Mouse (Mus musculus): Measurements from ENCODE around the gene Arid2. TPM values are rescaled to one million over a fixed set of nuclear protein-coding genes. Genes with fewer than 3 reads are reported as not detected.

Arid2 gene
- total and polyA plus RNA-seq, 2 experiments from 2014 or later: 11.2 to 38.4 TPM

- Histone ChIP-seq H3K4me2 (ENCODE audit: low read depth, low read length) (no peak overlapping the region), H3K36me3 (ENCODE audit: insufficient read depth, low read length) (peaks cover 15% of the 10 kb centered on the region; the same call in 1 of the 2 replicates), H3K9me3 (ENCODE audit: low read length) (no peaks in the 10 kb centered on the region), H3K9ac (replicated peaks; ENCODE audit: low read length) (no peak overlapping the region), H3K4me3 (ENCODE audit: low read length) (no peak overlapping the region), H3K4me1 (ENCODE audit: insufficient read depth, low read length) (no peaks in the 10 kb centered on the region), H3K27me3 (ENCODE audit: insufficient read depth, low read length) (no peaks in the 10 kb centered on the region), H3K27ac (no peak overlapping the region)
- 62% methylated on average over 5 of the region's 5 CpGs for WGBS
- peak; percentile 51 for DNase-seq (ENCODE audit: low spot score)
- no peak for TF ChIP-seq CTCF (IDR thresholded peaks at IDR 0.05; ENCODE audit: low read depth)
- no peak for ATAC-seq
Measured at GRCm38 (mm10) chr15:96377263-96377662, 89.9 kb downstream of the Arid2 start.

- Histone ChIP-seq H3K9me3 (ENCODE audit: low read length) (no peaks in the 10 kb centered on the region), H3K4me1 (ENCODE audit: insufficient read depth, low read length) (no peaks in the 10 kb centered on the region), H3K27ac (no peak overlapping the region), H3K4me2 (ENCODE audit: low read depth, low read length) (no peak overlapping the region), H3K4me3 (ENCODE audit: low read length) (no peak overlapping the region), H3K36me3 (ENCODE audit: insufficient read depth, low read length) (peaks cover 15% of the 10 kb centered on the region; the same call in 1 of the 2 replicates), H3K9ac (replicated peaks; ENCODE audit: low read length) (no peak overlapping the region), H3K27me3 (ENCODE audit: insufficient read depth, low read length) (no peaks in the 10 kb centered on the region)
- TF ChIP-seq CTCF (IDR thresholded peaks at IDR 0.05; ENCODE audit: low read depth): no peak
- ATAC-seq (no peak), DNase-seq (ENCODE audit: low spot score) (no peak)
- WGBS: 61% methylated on average over 7 of the region's 7 CpGs
Measured at GRCm38 (mm10) chr15:96377701-96378100, 90.4 kb downstream of the Arid2 start.

- WGBS: 86% methylated on average over 11 of the region's 11 CpGs
- peaks cover 18% of the 10 kb centered on the region; the same call in 1 of the 2 replicates for H3K36me3 ChIP-seq (ENCODE audit: insufficient read depth, low read length)
Measured at GRCm38 (mm10) chr15:96382223-96382622, 94.9 kb downstream of the Arid2 start.

GRCm38 (mm10) chr15:96388565-96388964 lies 101.2 kb downstream of the Arid2 start:
- Histone ChIP-seq H3K36me3 (ENCODE audit: insufficient read depth, low read length) (peaks cover 9% of the 10 kb centered on the region; the same call in 1 of the 2 replicates), H3K4me3 (ENCODE audit: low read length) (no peak overlapping the region), H3K4me2 (ENCODE audit: low read depth, low read length) (no peak overlapping the region), H3K4me1 (ENCODE audit: insufficient read depth, low read length) (no peaks in the 10 kb centered on the region), H3K9me3 (ENCODE audit: low read length) (no peaks in the 10 kb centered on the region), H3K27me3 (ENCODE audit: insufficient read depth, low read length) (no peaks in the 10 kb centered on the region), H3K9ac (replicated peaks; ENCODE audit: low read length) (no peak overlapping the region), H3K27ac (no peak overlapping the region)
- ATAC-seq: no peak
- TF ChIP-seq CTCF (IDR thresholded peaks at IDR 0.05; ENCODE audit: low read depth): no peak
- no peak for DNase-seq (ENCODE audit: low spot score)
- whole genome bisulfite sequencing: 49% methylated on average over 1 of the region's 1 CpGs

More at GRCm38 (mm10) chr15:96382223-96382622, 94.9 kb downstream of the Arid2 start:
- Histone ChIP-seq H3K4me1 (ENCODE audit: insufficient read depth, low read length) (no peaks in the 10 kb centered on the region), H3K9me3 (ENCODE audit: low read length) (no peaks in the 10 kb centered on the region), H3K4me2 (ENCODE audit: low read depth, low read length) (no peak overlapping the region), H3K9ac (replicated peaks; ENCODE audit: low read length) (no peak overlapping the region), H3K4me3 (ENCODE audit: low read length) (no peak overlapping the region), H3K27ac (no peak overlapping the region), H3K27me3 (ENCODE audit: insufficient read depth, low read length) (no peaks in the 10 kb centered on the region)
- DNase-seq (ENCODE audit: low spot score): no peak
- TF ChIP-seq CTCF (IDR thresholded peaks at IDR 0.05; ENCODE audit: low read depth): no peak
- no peak for ATAC-seq

GRCm38 (mm10) chr15:96392878-96393277 lies 105.6 kb downstream of the Arid2 start:
- no peak overlapping the region for H3K4me3 ChIP-seq (ENCODE audit: low read length)
- DNase-seq (ENCODE audit: low spot score) (no peak), ATAC-seq (no peak)
- H3K4me2 ChIP-seq (ENCODE audit: low read depth, low read length): no peak overlapping the region
- peak; percentile 33; the same call in 1 of the 2 replicates for TF ChIP-seq CTCF (IDR thresholded peaks at IDR 0.05; ENCODE audit: low read depth)
- no peak overlapping the region for H3K9ac ChIP-seq (replicated peaks; ENCODE audit: low read length)
- no peaks in the 10 kb centered on the region for H3K4me1 ChIP-seq (ENCODE audit: insufficient read depth, low read length)
- WGBS: 91% methylated on average over 3 of the region's 3 CpGs
- H3K27ac ChIP-seq: no peak overlapping the region
- no peaks in the 10 kb centered on the region for H3K9me3 ChIP-seq (ENCODE audit: low read length)
- peaks cover 15% of the 10 kb centered on the region; the same call in 1 of the 2 replicates for H3K36me3 ChIP-seq (ENCODE audit: insufficient read depth, low read length)
- no peaks in the 10 kb centered on the region for H3K27me3 ChIP-seq (ENCODE audit: insufficient read depth, low read length)

- no peaks in the 10 kb centered on the region for H3K9me3 ChIP-seq (ENCODE audit: low read length)
- no peak overlapping the region for H3K4me2 ChIP-seq (ENCODE audit: low read depth, low read length)
- no peaks in the 10 kb centered on the region for H3K27me3 ChIP-seq (ENCODE audit: insufficient read depth, low read length)
- no peak overlapping the region for H3K4me3 ChIP-seq (ENCODE audit: low read length)
- ATAC-seq (no peak), DNase-seq (ENCODE audit: low spot score) (no peak)
- no peaks in the 10 kb centered on the region for H3K4me1 ChIP-seq (ENCODE audit: insufficient read depth, low read length)
- no peak for TF ChIP-seq CTCF (IDR thresholded peaks at IDR 0.05; ENCODE audit: low read depth)
- peaks cover 19% of the 10 kb centered on the region; the same call in 1 of the 2 replicates for H3K36me3 ChIP-seq (ENCODE audit: insufficient read depth, low read length)
- H3K9ac ChIP-seq (replicated peaks; ENCODE audit: low read length): no peak overlapping the region
- WGBS: 91% methylated on average over 6 of the region's 6 CpGs
- H3K27ac ChIP-seq: no peak overlapping the region
Measured at GRCm38 (mm10) chr15:96395071-96395470, 107.8 kb downstream of the Arid2 start.

GRCm38 (mm10) chr15:96396641-96397344 lies 109.5 kb downstream of the Arid2 start:
- WGBS: 79% methylated on average over 8 of the region's 8 CpGs
- H3K27me3 ChIP-seq (ENCODE audit: insufficient read depth, low read length): no peaks in the 10 kb centered on the region
- no peak overlapping the region for H3K9ac ChIP-seq (replicated peaks; ENCODE audit: low read length)
- H3K4me2 ChIP-seq (ENCODE audit: low read depth, low read length): no peak overlapping the region
- ATAC-seq (no peak), DNase-seq (ENCODE audit: low spot score) (no peak)
- H3K4me1 ChIP-seq (ENCODE audit: insufficient read depth, low read length): no peaks in the 10 kb centered on the region
- H3K9me3 ChIP-seq (ENCODE audit: low read length): no peaks in the 10 kb centered on the region
- TF ChIP-seq CTCF (IDR thresholded peaks at IDR 0.05; ENCODE audit: low read depth): 0 out of 2 replicates have a peak, but pooled peaks have one; percentile 11
- H3K27ac ChIP-seq: no peak overlapping the region
- no peak overlapping the region for H3K4me3 ChIP-seq (ENCODE audit: low read length)
- H3K36me3 ChIP-seq (ENCODE audit: insufficient read depth, low read length): peaks cover 15% of the 10 kb centered on the region; the same call in 1 of the 2 replicates
